Mouse (Mus musculus): ENCODE measurements around the gene Adprhl2. TPM values are rescaled to one million over a fixed set of nuclear protein-coding genes. Genes with fewer than 3 reads are reported as not detected.
A peak's percentile ranks its signal among the peaks of the same experiment; 100 is the strongest.

The Adprhl2 gene
- polyA plus RNA-seq, 1 experiment from 2014 or later: 64.5 TPM

GRCm38 (mm10) chr4:126330295-126330694 is 8.8 kb upstream of the Adprhl2 start:
- Histone ChIP-seq H3K27ac (no peak overlapping the region), H3K4me1 (replicated peaks; ENCODE audit: insufficient read depth, low read length) (peaks cover 3% of the 10 kb centered on the region; the same call in 1 of the 2 replicates), H3K9ac (ENCODE audit: low read depth, low read length) (no peak overlapping the region), H3K36me3 (ENCODE audit: insufficient read depth, low read length) (no peaks in the 10 kb centered on the region), H3K27me3 (ENCODE audit: insufficient read depth, low read length) (no peaks in the 10 kb centered on the region), H3K4me2 (ENCODE audit: low read length) (no peak overlapping the region), H3K9me3 (replicated peaks; ENCODE audit: low read length) (no peaks in the 10 kb centered on the region), H3K4me3 (replicated peaks; ENCODE audit: low read depth, low read length) (no peak overlapping the region)
- DNase-seq (ENCODE audit: low spot score) (no peak), ATAC-seq (replicated peaks; ENCODE audit: low FRiP score, low read depth) (no peak)
- 96% methylated on average over 4 of the region's 4 CpGs for WGBS
- no peak for TF ChIP-seq CTCF (IDR thresholded peaks at IDR 0.05; ENCODE audit: low read depth)

GRCm38 (mm10) chr4:126326036-126326435 is 4.5 kb upstream of the Adprhl2 start:
- ATAC-seq (replicated peaks; ENCODE audit: low FRiP score, low read depth) (no peak), DNase-seq (ENCODE audit: low spot score) (no peak)
- Histone ChIP-seq H3K27ac (no peak overlapping the region), H3K27me3 (ENCODE audit: insufficient read depth, low read length) (no peaks in the 10 kb centered on the region), H3K9ac (ENCODE audit: low read depth, low read length) (no peak overlapping the region), H3K9me3 (replicated peaks; ENCODE audit: low read length) (no peaks in the 10 kb centered on the region), H3K4me1 (replicated peaks; ENCODE audit: insufficient read depth, low read length) (peaks cover 5% of the 10 kb centered on the region; the same call in 1 of the 2 replicates), H3K4me3 (replicated peaks; ENCODE audit: low read depth, low read length) (no peak overlapping the region), H3K36me3 (ENCODE audit: insufficient read depth, low read length) (no peaks in the 10 kb centered on the region), H3K4me2 (ENCODE audit: low read length) (no peak overlapping the region)
- 0 out of 2 replicates have a peak, but pooled peaks have one; percentile 16 for TF ChIP-seq CTCF (IDR thresholded peaks at IDR 0.05; ENCODE audit: low read depth)
- WGBS: 20% methylated on average over 6 of the region's 6 CpGs

GRCm38 (mm10) chr4:126325281-126325861 is 3.9 kb upstream of the Adprhl2 start, which contains the start of gene Tekt2:
Gene Tekt2, minus strand, starts transcription at chr4:126325688.
- TF ChIP-seq CTCF (IDR thresholded peaks at IDR 0.05; ENCODE audit: low read depth): no peak
- 7% methylated on average over 20 of the region's 23 CpGs for WGBS
- DNase-seq (ENCODE audit: low spot score) (peak; percentile 22), ATAC-seq (replicated peaks; ENCODE audit: low FRiP score, low read depth) (no peak)
- Histone ChIP-seq H3K27me3 (ENCODE audit: insufficient read depth, low read length) (no peaks in the 10 kb centered on the region), H3K9me3 (replicated peaks; ENCODE audit: low read length) (no peaks in the 10 kb centered on the region), H3K4me1 (replicated peaks; ENCODE audit: insufficient read depth, low read length) (peaks cover 11% of the 10 kb centered on the region; the same call in 1 of the 2 replicates), H3K27ac (no peak within 1 kb of the TSS), H3K4me2 (ENCODE audit: low read length) (peak within 1 kb of the TSS; percentile 52), H3K9ac (ENCODE audit: low read depth, low read length) (peak within 1 kb of the TSS; percentile 37; the same call in 1 of the 2 replicates), H3K36me3 (ENCODE audit: insufficient read depth, low read length) (no peaks in the 10 kb centered on the region), H3K4me3 (replicated peaks; ENCODE audit: low read depth, low read length) (peak within 1 kb of the TSS; percentile 17; the same call in 1 of the 2 replicates)

GRCm38 (mm10) chr4:126324861-126325260 is 3.4 kb upstream of the Adprhl2 start:
- H3K4me2 ChIP-seq (ENCODE audit: low read length): peak overlapping the region; percentile 52
- no peak for ATAC-seq (replicated peaks; ENCODE audit: low FRiP score, low read depth)

GRCm38 (mm10) chr4:126322646-126323045 is 1.1 kb upstream of the Adprhl2 start:
- no peak overlapping the region for H3K4me2 ChIP-seq (ENCODE audit: low read length)
- no peak for TF ChIP-seq CTCF (IDR thresholded peaks at IDR 0.05; ENCODE audit: low read depth)
- no peaks in the 10 kb centered on the region for H3K27me3 ChIP-seq (ENCODE audit: insufficient read depth, low read length)
- ATAC-seq (replicated peaks; ENCODE audit: low FRiP score, low read depth) (no peak), DNase-seq (ENCODE audit: low spot score) (no peak)
- H3K9me3 ChIP-seq (replicated peaks; ENCODE audit: low read length): no peaks in the 10 kb centered on the region
- H3K36me3 ChIP-seq (ENCODE audit: insufficient read depth, low read length): peaks cover 5% of the 10 kb centered on the region
- no peak overlapping the region for H3K27ac ChIP-seq
- 94% methylated on average over 13 of the region's 13 CpGs for WGBS
- H3K4me1 ChIP-seq (replicated peaks; ENCODE audit: insufficient read depth, low read length): peaks cover 13% of the 10 kb centered on the region; the same call in 1 of the 2 replicates
- no peak overlapping the region for H3K4me3 ChIP-seq (replicated peaks; ENCODE audit: low read depth, low read length)
- H3K9ac ChIP-seq (ENCODE audit: low read depth, low read length): no peak overlapping the region

More at GRCm38 (mm10) chr4:126324861-126325260, 3.4 kb upstream of the Adprhl2 start:
- DNase-seq (ENCODE audit: low spot score): no peak
- Histone ChIP-seq H3K9ac (ENCODE audit: low read depth, low read length) (no peak overlapping the region), H3K36me3 (ENCODE audit: insufficient read depth, low read length) (no peaks in the 10 kb centered on the region), H3K9me3 (replicated peaks; ENCODE audit: low read length) (no peaks in the 10 kb centered on the region), H3K4me1 (replicated peaks; ENCODE audit: insufficient read depth, low read length) (peaks cover 13% of the 10 kb centered on the region; the same call in 1 of the 2 replicates), H3K4me3 (replicated peaks; ENCODE audit: low read depth, low read length) (peak overlapping the region; percentile 17; the same call in 1 of the 2 replicates), H3K27ac (no peak overlapping the region), H3K27me3 (ENCODE audit: insufficient read depth, low read length) (no peaks in the 10 kb centered on the region)
- 39% methylated on average over 13 of the region's 13 CpGs for WGBS
- no peak for TF ChIP-seq CTCF (IDR thresholded peaks at IDR 0.05; ENCODE audit: low read depth)

GRCm38 (mm10) chr4:126321854-126322511 is 480 bp upstream of the Adprhl2 start:
- no peaks in the 10 kb centered on the region for H3K9me3 ChIP-seq (replicated peaks; ENCODE audit: low read length)
- TF ChIP-seq CTCF (IDR thresholded peaks at IDR 0.05; ENCODE audit: low read depth): no peak
- no peak overlapping the region for H3K9ac ChIP-seq (ENCODE audit: low read depth, low read length)
- H3K27ac ChIP-seq: no peak overlapping the region
- 57% methylated on average over 28 of the region's 28 CpGs for WGBS
- H3K36me3 ChIP-seq (ENCODE audit: insufficient read depth, low read length): peaks cover 12% of the 10 kb centered on the region
- H3K4me3 ChIP-seq (replicated peaks; ENCODE audit: low read depth, low read length): peak overlapping the region; percentile 85; the same call in 1 of the 2 replicates
- ATAC-seq (replicated peaks; ENCODE audit: low FRiP score, low read depth) (peak; percentile 12; the same call in 1 of the 2 replicates), DNase-seq (ENCODE audit: low spot score) (no peak)
- no peaks in the 10 kb centered on the region for H3K27me3 ChIP-seq (ENCODE audit: insufficient read depth, low read length)
- H3K4me2 ChIP-seq (ENCODE audit: low read length): peak overlapping the region; percentile 84
- peaks cover 13% of the 10 kb centered on the region; the same call in 1 of the 2 replicates for H3K4me1 ChIP-seq (replicated peaks; ENCODE audit: insufficient read depth, low read length)

Measured in kidney, postnatal 0 days (tissue).